Mouse (Mus musculus) erythroblast, embryonic 14.5 days (primary cell): ENCODE results near the gene Fam187b.

Experiments used
- GATA1 ChIP-seq: IDR thresholded peaks from 2 replicates; pipeline ENCODE4 v1.6.1; 2012; ENCODE audit warnings: low read length, inconsistent platforms, mixed read lengths
- TAL1 ChIP-seq: IDR thresholded peaks from 3 replicates; pipeline ENCODE4 v1.6.1; 2012; ENCODE audit warnings: low read length, inconsistent platforms, mixed read lengths

DNA sequence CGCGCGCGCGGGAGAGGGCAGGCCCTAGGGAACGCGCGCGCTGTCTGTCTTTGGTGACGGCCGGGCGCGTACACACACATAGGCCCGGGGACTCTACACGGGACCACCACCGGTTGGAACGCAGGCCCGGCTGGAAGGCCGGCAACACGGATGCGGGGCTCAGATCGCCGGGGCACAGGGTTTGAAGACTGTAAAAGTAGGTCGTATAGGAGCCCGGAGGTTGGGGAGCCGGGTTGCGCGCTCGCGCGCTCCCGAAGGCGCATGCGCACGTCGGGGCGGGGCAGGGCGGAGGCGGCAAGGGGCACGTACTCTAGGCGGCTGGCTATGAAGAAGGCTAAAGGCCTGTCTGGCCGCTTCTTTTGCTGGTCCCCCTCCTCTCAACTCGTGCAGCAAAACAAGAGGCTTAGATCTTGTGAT lies 16.2 kb upstream of the Fam187b start:
- TF ChIP-seq GATA1 (no peak), TAL1 (no peak)
